Mouse (Mus musculus): ENCODE measurements around the gene Ltc4s.

DNA sequence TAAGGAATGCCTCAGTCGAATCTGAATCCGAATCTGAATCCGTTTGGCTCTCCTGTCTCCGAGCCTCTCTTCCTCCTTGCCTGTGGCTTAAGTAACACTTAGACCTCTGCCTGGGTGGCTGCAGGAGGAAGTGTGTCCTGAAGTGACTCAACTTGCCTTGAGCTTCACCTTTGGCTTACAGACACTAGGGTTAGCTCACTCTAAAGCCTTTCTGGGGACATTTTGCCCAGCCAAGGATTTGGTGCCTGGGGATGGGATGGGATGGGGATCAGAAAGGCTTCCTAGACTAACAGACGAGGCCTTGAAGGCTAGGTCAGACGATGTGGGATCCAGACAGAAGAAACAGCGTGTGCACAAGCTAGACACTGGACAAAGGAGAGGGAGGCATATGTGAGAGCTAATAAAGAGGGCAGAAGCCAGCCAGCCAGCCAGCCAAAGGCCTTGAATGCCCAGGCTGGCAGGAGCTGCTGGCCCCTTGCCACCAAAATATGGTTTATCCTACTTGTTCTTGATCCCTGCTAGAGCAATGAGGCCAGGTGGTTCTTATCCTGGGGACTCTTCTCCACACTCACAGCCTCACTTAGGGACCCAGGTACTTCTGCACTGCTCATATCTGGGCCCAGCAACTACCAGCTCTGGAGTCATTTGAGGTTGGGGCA lies 9.0 kb downstream of the Ltc4s start:
- TF ChIP-seq CTCF (IDR thresholded peaks at IDR 0.05; ENCODE audit: control insufficient read depth, insufficient read depth, insufficient replicate concordance, low read depth, low read length) (no peak), POLR2A (IDR thresholded peaks at IDR 0.05; ENCODE audit: control insufficient read depth, low read depth, low read length) (no peak)

All from testis, adult 2 months (tissue).